Mouse (Mus musculus): Measurements from ENCODE around the gene Blnk. TPM values are rescaled to one million over a fixed set of nuclear protein-coding genes. Genes with fewer than 3 reads are reported as not detected.
A peak's percentile ranks its signal among the peaks of the same experiment; 100 is the strongest.

Blnk gene
- polyA plus RNA-seq, 1 experiment from 2014 or later, result 1.5 TPM

- ATAC-seq (ENCODE audit: insufficient read depth), result peak; percentile 90
- Histone ChIP-seq H3K4me1 (replicated peaks) (peaks cover 29% of the 10 kb centered on the region), H3K4me2 (0 out of 2 replicates have a peak overlapping the region, but pooled peaks have one; percentile 10), H3K9me3 (replicated peaks) (no peaks in the 10 kb centered on the region), H3K9ac (no peak overlapping the region), H3K4me3 (replicated peaks) (no peak overlapping the region), H3K36me3 (replicated peaks) (no peaks in the 10 kb centered on the region), H3K27me3 (peaks cover 17% of the 10 kb centered on the region; the same call in 1 of the 2 replicates), H3K27ac (replicated peaks) (0 out of 2 replicates have a peak overlapping the region, but pooled peaks have one; percentile 22)
- whole genome bisulfite sequencing (ENCODE audit: insufficient replicate concordance), result 28% methylated on average over 3 of the region's 3 CpGs
Observed at GRCm38 (mm10) chr19:40999569-40999968, 5.2 kb upstream of the Blnk start.

- Histone ChIP-seq H3K4me3 (replicated peaks) (no peak overlapping the region), H3K27me3 (peaks cover 26% of the 10 kb centered on the region), H3K4me1 (replicated peaks) (peaks cover 37% of the 10 kb centered on the region), H3K27ac (replicated peaks) (peak overlapping the region; percentile 22; the same call in 1 of the 2 replicates), H3K4me2 (no peak overlapping the region), H3K9ac (no peak overlapping the region), H3K9me3 (replicated peaks) (no peaks in the 10 kb centered on the region), H3K36me3 (replicated peaks) (no peaks in the 10 kb centered on the region)
- WGBS (ENCODE audit: insufficient replicate concordance), result 24% methylated on average over 5 of the region's 5 CpGs
- ATAC-seq (ENCODE audit: insufficient read depth), result no peak
Observed at GRCm38 (mm10) chr19:40998469-40999170, 4.3 kb upstream of the Blnk start.

- Histone ChIP-seq H3K4me3 (replicated peaks) (no peak overlapping the region), H3K36me3 (replicated peaks) (no peaks in the 10 kb centered on the region), H3K4me2 (no peak overlapping the region), H3K9me3 (replicated peaks) (no peaks in the 10 kb centered on the region), H3K4me1 (replicated peaks) (peaks cover 37% of the 10 kb centered on the region), H3K27me3 (peaks cover 29% of the 10 kb centered on the region), H3K27ac (replicated peaks) (no peak overlapping the region), H3K9ac (no peak overlapping the region)
- 75% methylated on average over 6 of the region's 6 CpGs for WGBS (ENCODE audit: insufficient replicate concordance)
- ATAC-seq (ENCODE audit: insufficient read depth), result no peak
Observed at GRCm38 (mm10) chr19:40996722-40997121, 2.4 kb upstream of the Blnk start.

- H3K27ac ChIP-seq (replicated peaks), result no peak overlapping the region
- H3K9me3 ChIP-seq (replicated peaks), result no peaks in the 10 kb centered on the region
- no peak for ATAC-seq (ENCODE audit: insufficient read depth)
- no peaks in the 10 kb centered on the region for H3K36me3 ChIP-seq (replicated peaks)
- no peak overlapping the region for H3K9ac ChIP-seq
- H3K4me3 ChIP-seq (replicated peaks), result no peak overlapping the region
- peaks cover 29% of the 10 kb centered on the region for H3K27me3 ChIP-seq
- WGBS (ENCODE audit: insufficient replicate concordance), result 33% methylated on average over 21 of the region's 21 CpGs
- peaks cover 37% of the 10 kb centered on the region for H3K4me1 ChIP-seq (replicated peaks)
- no peak overlapping the region for H3K4me2 ChIP-seq
Observed at GRCm38 (mm10) chr19:40995449-40996401, 1.4 kb upstream of the Blnk start.

GRCm38 (mm10) chr19:40994911-40995310, 576 bp upstream of the Blnk start:
- no peaks in the 10 kb centered on the region for H3K9me3 ChIP-seq (replicated peaks)
- H3K9ac ChIP-seq, result no peak overlapping the region
- no peak overlapping the region for H3K4me3 ChIP-seq (replicated peaks)
- no peak overlapping the region for H3K4me2 ChIP-seq
- 44% methylated on average over 7 of the region's 7 CpGs for WGBS (ENCODE audit: insufficient replicate concordance)
- H3K27ac ChIP-seq (replicated peaks), result no peak overlapping the region
- peaks cover 35% of the 10 kb centered on the region for H3K4me1 ChIP-seq (replicated peaks)
- H3K36me3 ChIP-seq (replicated peaks), result no peaks in the 10 kb centered on the region
- ATAC-seq (ENCODE audit: insufficient read depth), result no peak
- H3K27me3 ChIP-seq, result peaks cover 29% of the 10 kb centered on the region

- no peak for ATAC-seq (ENCODE audit: insufficient read depth)
- Histone ChIP-seq H3K4me3 (replicated peaks) (no peak overlapping the region), H3K9ac (no peak overlapping the region), H3K27ac (replicated peaks) (no peak overlapping the region), H3K36me3 (replicated peaks) (no peaks in the 10 kb centered on the region), H3K4me2 (no peak overlapping the region), H3K9me3 (replicated peaks) (no peaks in the 10 kb centered on the region), H3K27me3 (peaks cover 33% of the 10 kb centered on the region), H3K4me1 (replicated peaks) (peaks cover 19% of the 10 kb centered on the region)
- WGBS (ENCODE audit: insufficient replicate concordance), result 41% methylated on average over 5 of the region's 5 CpGs
Observed at GRCm38 (mm10) chr19:40993356-40993755, 979 bp downstream of the Blnk start.

- H3K4me1 ChIP-seq (replicated peaks), result peaks cover 16% of the 10 kb centered on the region
- no peaks in the 10 kb centered on the region for H3K9me3 ChIP-seq (replicated peaks)
- ATAC-seq (ENCODE audit: insufficient read depth), result no peak
- no peak overlapping the region for H3K27ac ChIP-seq (replicated peaks)
- no peak overlapping the region for H3K4me3 ChIP-seq (replicated peaks)
- H3K36me3 ChIP-seq (replicated peaks), result no peaks in the 10 kb centered on the region
- H3K9ac ChIP-seq, result no peak overlapping the region
- peaks cover 34% of the 10 kb centered on the region for H3K27me3 ChIP-seq
- no peak overlapping the region for H3K4me2 ChIP-seq
- 76% methylated on average over 8 of the region's 8 CpGs for WGBS (ENCODE audit: insufficient replicate concordance)
Observed at GRCm38 (mm10) chr19:40992517-40993044, 1.8 kb downstream of the Blnk start.

- Histone ChIP-seq H3K4me3 (replicated peaks) (no peak overlapping the region), H3K36me3 (replicated peaks) (no peaks in the 10 kb centered on the region), H3K27ac (replicated peaks) (no peak overlapping the region), H3K9me3 (replicated peaks) (no peaks in the 10 kb centered on the region), H3K27me3 (peaks cover 34% of the 10 kb centered on the region), H3K9ac (no peak overlapping the region), H3K4me1 (replicated peaks) (peaks cover 16% of the 10 kb centered on the region), H3K4me2 (no peak overlapping the region)
- 74% methylated on average over 11 of the region's 11 CpGs for WGBS (ENCODE audit: insufficient replicate concordance)
- ATAC-seq (ENCODE audit: insufficient read depth), result no peak
Observed at GRCm38 (mm10) chr19:40992096-40992495, 2.2 kb downstream of the Blnk start.

GRCm38 (mm10) chr19:40991626-40992025, 2.7 kb downstream of the Blnk start:
- Histone ChIP-seq H3K36me3 (replicated peaks) (no peaks in the 10 kb centered on the region), H3K9ac (no peak overlapping the region), H3K27me3 (peaks cover 35% of the 10 kb centered on the region), H3K4me1 (replicated peaks) (peaks cover 16% of the 10 kb centered on the region), H3K4me2 (no peak overlapping the region), H3K27ac (replicated peaks) (no peak overlapping the region), H3K9me3 (replicated peaks) (no peaks in the 10 kb centered on the region), H3K4me3 (replicated peaks) (no peak overlapping the region)
- ATAC-seq (ENCODE audit: insufficient read depth), result no peak
- 61% methylated on average over 7 of the region's 7 CpGs for WGBS (ENCODE audit: insufficient replicate concordance)

- ATAC-seq (ENCODE audit: insufficient read depth), result no peak
- Histone ChIP-seq H3K4me2 (no peak overlapping the region), H3K27ac (replicated peaks) (no peak overlapping the region), H3K27me3 (peaks cover 32% of the 10 kb centered on the region), H3K9me3 (replicated peaks) (no peaks in the 10 kb centered on the region), H3K4me3 (replicated peaks) (no peak overlapping the region), H3K36me3 (replicated peaks) (no peaks in the 10 kb centered on the region), H3K4me1 (replicated peaks) (peaks cover 16% of the 10 kb centered on the region), H3K9ac (no peak overlapping the region)
- WGBS (ENCODE audit: insufficient replicate concordance), result 71% methylated on average over 17 of the region's 17 CpGs
Observed at GRCm38 (mm10) chr19:40990781-40991343, 3.5 kb downstream of the Blnk start.
